Mouse (Mus musculus) intestine, embryonic 16.5 days (tissue): ENCODE results near the gene Uhrf1. TPM values are rescaled to one million over a fixed set of nuclear protein-coding genes. Genes with fewer than 3 reads are reported as not detected.
"Not testable (repeated sequence)": the region's sequence is repeated elsewhere in the genome, so short reads cannot be mapped to it uniquely, and the experiment has no call there.

Experiments
- ATAC-seq: fragments of 200-750 bp; cut with Nextera tagmentation; 2 replicates; pipeline ENCODE4 v1.8.0; 2017; ENCODE audit warnings: moderate TSS enrichment, moderate library complexity
- H3K27ac ChIP-seq: fragments of 300-500 bp; sonication (generic); 2 replicates; pipeline ENCODE4 v1.5.1; 2014; ENCODE audit warnings: mild to moderate bottlenecking, low read length
- H3K27me3 ChIP-seq: fragments of 300-500 bp; sonication (generic); replicated peaks from 2 replicates; pipeline ENCODE4 v1.6.1; 2014; ENCODE audit warnings: low read length, control low read depth, mixed read lengths; ENCODE audit not compliant: control insufficient read depth, insufficient read depth
- H3K36me3 ChIP-seq: fragments of 300-500 bp; sonication (generic); 2 replicates; pipeline ENCODE4 v1.6.1; 2014; ENCODE audit warnings: low read length, control low read depth; ENCODE audit not compliant: control insufficient read depth, insufficient read depth
- H3K4me1 ChIP-seq: fragments of 300-500 bp; sonication (generic); 2 replicates; pipeline ENCODE4 v1.6.1; 2014; ENCODE audit warnings: low read length, control low read depth, mixed read lengths; ENCODE audit not compliant: control insufficient read depth, insufficient read depth
- H3K4me2 ChIP-seq: fragments of 300-500 bp; sonication (generic); 2 replicates; pipeline ENCODE4 v1.6.1; 2014; ENCODE audit warnings: low read depth, low read length, control low read depth
- H3K4me3 ChIP-seq: fragments of 300-500 bp; sonication (generic); 2 replicates; pipeline ENCODE4 v1.5.1; 2014; ENCODE audit warnings: mild to moderate bottlenecking, low read length
- H3K9ac ChIP-seq: fragments of 300-500 bp; sonication (generic); 2 replicates; pipeline ENCODE4 v1.6.1; 2014; ENCODE audit warnings: low read depth, low read length
- H3K9me3 ChIP-seq: fragments of 300-500 bp; sonication (generic); 2 replicates; pipeline ENCODE4 v1.6.1; 2016; ENCODE audit warnings: low read length, control low read depth; ENCODE audit not compliant: control insufficient read depth
- WGBS: fragments of 180-500 bp; shearing (Covaris S2); extraction: QIAGEN DNeasy Blood & Tissue Kit; methylation state at CpG from one replicate; pipeline ENCODE4 v1.1.7; 2014; 5-methylcytosine and 5-hydroxymethylcytosine counted together
- polyA plus RNA-seq: library from polyadenylated mRNA; unstranded; fragments of >200 nt; fragmentation: Nextera tagmentation; extraction: Ambion mirVana; gene quantifications from 2 replicates; pipeline ENCODE4 v1.2.1, GENCODE M21; 2015

The Uhrf1 gene
- 103 and 114 TPM in 2 replicates for polyA plus RNA-seq

DNA sequence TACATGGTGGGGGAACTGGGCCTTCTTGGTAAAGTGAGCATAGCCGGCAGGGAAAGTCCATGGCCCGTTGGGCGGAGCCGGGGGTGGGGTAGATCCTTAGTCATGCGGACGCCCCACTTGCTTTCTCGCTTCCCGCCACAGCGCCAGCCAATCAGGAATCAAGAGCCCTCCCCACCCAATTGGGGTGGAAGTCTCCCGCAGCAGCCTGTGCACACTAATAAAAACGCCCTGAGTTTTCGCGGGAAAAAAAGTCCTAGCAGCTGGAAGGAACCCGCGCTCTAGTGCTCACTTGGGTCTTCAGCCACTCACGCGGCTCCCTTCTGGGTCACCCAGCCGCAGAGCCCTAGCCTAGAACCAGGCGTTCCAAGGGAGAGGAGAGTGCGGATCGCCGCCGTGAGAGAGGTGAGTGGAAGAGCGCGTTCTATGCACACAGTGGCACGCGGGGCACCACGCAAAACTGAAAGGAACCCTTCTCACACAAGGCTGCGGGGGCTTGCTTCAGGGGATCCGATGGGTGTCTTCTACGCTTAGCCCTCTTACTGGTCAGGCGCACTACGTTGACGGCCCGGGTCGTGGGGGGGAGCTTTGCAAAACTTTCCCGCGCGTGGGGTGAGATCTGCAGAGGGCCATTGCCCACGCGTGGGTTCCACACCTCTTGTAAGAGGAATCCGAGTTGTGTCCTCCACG, at the start of gene Uhrf1:
Gene Uhrf1, plus strand, starts transcription at position 162 of the 687 bp plus-strand sequence.
- H3K4me3 ChIP-seq: peak within 1 kb of the TSS; percentile 77
- H3K9me3 ChIP-seq: no peaks in the 10 kb centered on the region
- H3K4me2 ChIP-seq: peak within 1 kb of the TSS; percentile 93
- H3K27ac ChIP-seq: peak within 1 kb of the TSS; percentile 91
- peak within 1 kb of the TSS; percentile 72 for H3K9ac ChIP-seq
- WGBS: under 1% methylated on average over 43 of the region's 43 CpGs
- no peaks in the 10 kb centered on the region for H3K27me3 ChIP-seq
- peaks cover 37% of the 10 kb centered on the region for H3K4me1 ChIP-seq
- H3K36me3 ChIP-seq: no peaks in the 10 kb centered on the region
- ATAC-seq: peak; percentile 78

GRCm38 (mm10) chr17:56254695-56255094, 48.4 kb upstream of the Uhrf1 start:
- Histone ChIP-seq H3K27me3 (no peaks in the 10 kb centered on the region), H3K9me3 (no peaks in the 10 kb centered on the region), H3K9ac (no peak overlapping the region), H3K4me2 (no peak overlapping the region), H3K27ac (no peak overlapping the region), H3K36me3 (no peaks in the 10 kb centered on the region; the same call in 1 of the 2 replicates), H3K4me3 (no peak overlapping the region), H3K4me1 (peaks cover 22% of the 10 kb centered on the region)
- ATAC-seq: no peak
- 80% methylated on average over 4 of the region's 4 CpGs for WGBS

- peak overlapping the region; percentile 50; the same call in 1 of the 2 replicates for H3K27ac ChIP-seq
- H3K9ac ChIP-seq: peak overlapping the region; percentile 41; the same call in 1 of the 2 replicates
- peak overlapping the region; percentile 19 for H3K4me3 ChIP-seq
- H3K36me3 ChIP-seq: peaks cover 2% of the 10 kb centered on the region
- no peaks in the 10 kb centered on the region for H3K9me3 ChIP-seq
- H3K4me2 ChIP-seq: peak overlapping the region; percentile 41
- no peak; the same call in 1 of the 2 replicates for ATAC-seq
- peaks cover 29% of the 10 kb centered on the region for H3K4me1 ChIP-seq
- WGBS: 18% methylated on average over 9 of the region's 9 CpGs
- no peaks in the 10 kb centered on the region for H3K27me3 ChIP-seq
Observed at GRCm38 (mm10) chr17:56255429-56255828, 47.7 kb upstream of the Uhrf1 start.

- under 1% methylated on average over 32 of the region's 32 CpGs for WGBS
- no peaks in the 10 kb centered on the region for H3K27me3 ChIP-seq
- peaks cover 5% of the 10 kb centered on the region for H3K36me3 ChIP-seq
- peak overlapping the region; percentile 79 for H3K4me2 ChIP-seq
- peak; percentile 91 for ATAC-seq
- H3K9ac ChIP-seq: peak overlapping the region; percentile 69
- H3K27ac ChIP-seq: peak overlapping the region; percentile 98
- H3K9me3 ChIP-seq: no peaks in the 10 kb centered on the region
- H3K4me3 ChIP-seq: peak overlapping the region; percentile 72
- H3K4me1 ChIP-seq: peaks cover 32% of the 10 kb centered on the region
Observed at GRCm38 (mm10) chr17:56255863-56256238, 47.3 kb upstream of the Uhrf1 start.

- peak within 1 kb of the TSS; percentile 98 for H3K27ac ChIP-seq
- H3K9me3 ChIP-seq: no peaks in the 10 kb centered on the region
- ATAC-seq: peak; percentile 90
- peaks cover 10% of the 10 kb centered on the region for H3K36me3 ChIP-seq
- peak within 1 kb of the TSS; percentile 78 for H3K9ac ChIP-seq
- peaks cover 37% of the 10 kb centered on the region for H3K4me1 ChIP-seq
- H3K4me2 ChIP-seq: peak within 1 kb of the TSS; percentile 95
- peak within 1 kb of the TSS; percentile 72 for H3K4me3 ChIP-seq
- H3K27me3 ChIP-seq: no peaks in the 10 kb centered on the region
- 0% methylated on average over 28 of the region's 28 CpGs for whole genome bisulfite sequencing
Observed at GRCm38 (mm10) chr17:56256239-56256881, 46.8 kb upstream of the Uhrf1 start, which contains the start of gene Fem1a. Gene Fem1a (plus strand): TSS chr17:56256810.

GRCm38 (mm10) chr17:56257181-56257894, 45.8 kb upstream of the Uhrf1 start:
- no peaks in the 10 kb centered on the region for H3K9me3 ChIP-seq
- H3K4me2 ChIP-seq: peak overlapping the region; percentile 95
- peaks cover 43% of the 10 kb centered on the region for H3K4me1 ChIP-seq
- 6% methylated on average over 58 of the region's 58 CpGs for WGBS
- ATAC-seq: peak; percentile 8
- peak overlapping the region; percentile 78 for H3K9ac ChIP-seq
- peak overlapping the region; percentile 72 for H3K27ac ChIP-seq
- peaks cover 13% of the 10 kb centered on the region for H3K36me3 ChIP-seq
- peak overlapping the region; percentile 72 for H3K4me3 ChIP-seq
- H3K27me3 ChIP-seq: no peaks in the 10 kb centered on the region

GRCm38 (mm10) chr17:56258269-56258668, 44.9 kb upstream of the Uhrf1 start:
- not testable (repeated sequence) for H3K9ac ChIP-seq, H3K27ac ChIP-seq, H3K27me3 ChIP-seq, ATAC-seq, H3K9me3 ChIP-seq, H3K4me3 ChIP-seq
- Histone ChIP-seq H3K4me2 (0 out of 2 replicates have a peak overlapping the region, but pooled peaks have one; percentile 95), H3K36me3 (peaks cover 13% of the 10 kb centered on the region), H3K4me1 (peaks cover 43% of the 10 kb centered on the region)
- 93% methylated on average over 19 of the region's 19 CpGs for WGBS

- peaks cover 43% of the 10 kb centered on the region for H3K4me1 ChIP-seq
- peak overlapping the region; percentile 18 for H3K4me3 ChIP-seq
- peak overlapping the region; percentile 43; the same call in 1 of the 2 replicates for H3K9ac ChIP-seq
- not testable (repeated sequence) for H3K27me3 ChIP-seq, H3K27ac ChIP-seq, ATAC-seq, H3K9me3 ChIP-seq
- H3K4me2 ChIP-seq: peak overlapping the region; percentile 16; the same call in 1 of the 2 replicates
- 48% methylated on average over 2 of the region's 2 CpGs for WGBS
- H3K36me3 ChIP-seq: peaks cover 13% of the 10 kb centered on the region
Observed at GRCm38 (mm10) chr17:56258812-56259211, 44.3 kb upstream of the Uhrf1 start.
